Mouse (Mus musculus) lung, embryonic 15.5 days (tissue): ENCODE data around the gene Zfp276. TPM values are rescaled to one million over a fixed set of nuclear protein-coding genes. Genes with fewer than 3 reads are reported as not detected.
A peak's percentile ranks its signal among the peaks of the same experiment; 100 is the strongest.
"Not testable (repeated sequence)": the region's sequence is repeated elsewhere in the genome, so short reads cannot be mapped to it uniquely, and the experiment has no call there.

Source experiments
- ATAC-seq: fragments of 200-750 bp; cut with Nextera tagmentation; 2 replicates; pipeline ENCODE4 v1.8.0; 2017; ENCODE audit warnings: moderate number of reproducible peaks, borderline replicate concordance; ENCODE audit not compliant: low FRiP score, low TSS enrichment; ENCODE audit errors: extremely low read depth
- H3K27ac ChIP-seq: fragments of 300-500 bp; sonication (generic); 2 replicates; pipeline ENCODE4 v1.5.1; 2015; ENCODE audit warnings: moderate library complexity, mild to moderate bottlenecking, inconsistent platforms
- H3K27me3 ChIP-seq: fragments of 300-500 bp; sonication (generic); 2 replicates; pipeline ENCODE4 v1.6.1; 2015; ENCODE audit warnings: inconsistent platforms
- H3K36me3 ChIP-seq: fragments of 300-500 bp; sonication (generic); 2 replicates; pipeline ENCODE4 v1.6.1; 2015; ENCODE audit warnings: inconsistent platforms
- H3K4me1 ChIP-seq: fragments of 300-500 bp; sonication (generic); 2 replicates; pipeline ENCODE4 v1.6.1; 2015; ENCODE audit warnings: inconsistent platforms
- H3K4me2 ChIP-seq: fragments of 300-500 bp; sonication (generic); 2 replicates; pipeline ENCODE4 v1.6.1; 2015; ENCODE audit warnings: inconsistent platforms, mild to moderate bottlenecking, moderate library complexity
- H3K4me3 ChIP-seq: fragments of 300-500 bp; sonication (generic); 2 replicates; pipeline ENCODE4 v1.5.1; 2015; ENCODE audit warnings: mild to moderate bottlenecking, inconsistent platforms
- H3K9ac ChIP-seq: fragments of 300-500 bp; sonication (generic); 2 replicates; pipeline ENCODE4 v1.6.1; 2015; ENCODE audit warnings: inconsistent platforms
- H3K9me3 ChIP-seq: fragments of 300-500 bp; sonication (generic); 2 replicates; pipeline ENCODE4 v1.6.1; 2016; ENCODE audit warnings: inconsistent platforms
- WGBS: fragments of 180-500 bp; shearing (Covaris S2); methylation state at CpG from one replicate; pipeline ENCODE4 v1.1.7; 2015; 5-methylcytosine and 5-hydroxymethylcytosine counted together
- polyA plus RNA-seq: library from polyadenylated mRNA; unstranded; fragments of >200 nt; fragmentation: Nextera tagmentation; extraction: Ambion mirVana; gene quantifications from 2 replicates; pipeline ENCODE4 v1.2.1, GENCODE M21; 2015

The Zfp276 gene
- polyA plus RNA-seq, 1 experiment from 2014 or later = 21.6 TPM

DNA sequence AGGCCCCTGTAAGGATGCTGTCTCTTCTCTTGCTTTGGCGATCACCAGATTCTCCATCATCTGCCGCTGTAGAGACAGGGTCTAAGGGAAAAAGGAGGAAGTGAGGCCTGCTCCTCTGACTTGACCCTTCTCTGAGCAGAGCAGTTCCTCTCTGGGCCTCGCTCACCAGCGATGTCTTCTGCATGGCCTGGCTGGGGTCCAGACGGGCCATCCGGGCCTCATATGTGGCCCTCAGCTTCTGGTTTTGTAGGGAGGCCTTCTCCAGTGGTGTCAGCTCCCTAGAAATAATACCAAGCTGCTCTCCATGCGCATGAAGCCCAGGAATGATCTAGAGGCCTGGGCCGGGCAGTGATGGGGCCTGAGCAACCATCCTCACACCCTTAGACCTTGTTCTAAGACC is 5.4 kb upstream of the Zfp276 start:
- ATAC-seq = no peak
- no peaks in the 10 kb centered on the region for H3K9me3 ChIP-seq
- no peak overlapping the region for H3K27ac ChIP-seq
- 84% methylated on average over 8 of the region's 8 CpGs for WGBS
- H3K4me3 ChIP-seq = no peak overlapping the region
- no peak overlapping the region for H3K4me2 ChIP-seq
- no peaks in the 10 kb centered on the region for H3K27me3 ChIP-seq
- peaks cover 66% of the 10 kb centered on the region for H3K36me3 ChIP-seq
- H3K9ac ChIP-seq = no peak overlapping the region
- H3K4me1 ChIP-seq = peaks cover 9% of the 10 kb centered on the region

DNA sequence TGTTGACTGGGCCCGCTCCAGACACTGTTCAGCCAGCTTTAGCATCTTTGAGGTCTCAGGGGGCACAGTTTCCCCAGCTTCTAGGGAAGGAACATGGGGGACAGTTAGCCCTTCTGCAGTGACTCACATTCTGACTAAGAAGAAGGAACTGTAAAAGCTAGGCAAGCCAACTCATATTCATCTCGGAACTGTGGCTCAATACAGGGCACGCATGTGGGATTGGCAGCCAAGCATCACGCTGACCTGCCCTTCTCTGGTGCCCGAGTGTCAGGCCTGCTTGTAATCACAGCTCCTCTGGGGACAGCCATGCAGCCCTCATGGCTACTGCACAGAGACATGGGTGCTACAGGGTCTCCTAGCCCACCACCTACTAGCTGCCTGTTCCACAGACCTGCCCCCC is 3.1 kb upstream of the Zfp276 start:
- H3K4me1 ChIP-seq = peaks cover 20% of the 10 kb centered on the region
- no peak overlapping the region for H3K9ac ChIP-seq
- H3K4me2 ChIP-seq = no peak overlapping the region
- H3K27ac ChIP-seq = no peak overlapping the region
- WGBS = 91% methylated on average over 5 of the region's 5 CpGs
- H3K9me3 ChIP-seq = no peaks in the 10 kb centered on the region
- H3K36me3 ChIP-seq = peaks cover 52% of the 10 kb centered on the region
- ATAC-seq = no peak
- no peaks in the 10 kb centered on the region for H3K27me3 ChIP-seq
- no peak overlapping the region for H3K4me3 ChIP-seq

DNA sequence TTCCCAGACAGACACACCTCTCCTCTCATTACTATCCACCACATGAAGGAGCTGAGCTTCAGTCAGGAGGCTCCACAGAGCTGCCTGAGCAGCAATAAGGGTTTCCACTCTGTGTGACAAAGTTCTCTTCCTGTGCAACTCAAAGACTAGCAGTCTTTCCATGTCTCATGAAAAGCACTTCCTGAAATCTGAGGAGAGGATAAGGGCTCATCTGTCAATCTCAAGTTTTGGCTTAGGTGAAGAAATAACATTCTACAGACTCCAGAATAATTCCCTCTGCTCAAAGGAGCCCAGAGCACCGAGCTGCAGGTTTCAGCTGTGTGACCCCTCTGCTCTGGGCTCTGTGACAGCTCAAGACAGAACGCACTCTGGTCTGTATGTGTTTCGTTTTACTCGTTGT is 1.1 kb upstream of the Zfp276 start:
- peak overlapping the region; percentile 92 for H3K4me2 ChIP-seq
- H3K4me3 ChIP-seq = peak overlapping the region; percentile 90
- H3K27ac ChIP-seq = no peak overlapping the region
- 41% methylated on average over 4 of the region's 4 CpGs for WGBS
- H3K36me3 ChIP-seq = peaks cover 51% of the 10 kb centered on the region
- H3K4me1 ChIP-seq = peaks cover 20% of the 10 kb centered on the region
- no peaks in the 10 kb centered on the region for H3K9me3 ChIP-seq
- no peaks in the 10 kb centered on the region for H3K27me3 ChIP-seq
- ATAC-seq = no peak
- H3K9ac ChIP-seq = peak overlapping the region; percentile 97; the same call in 1 of the 2 replicates

DNA sequence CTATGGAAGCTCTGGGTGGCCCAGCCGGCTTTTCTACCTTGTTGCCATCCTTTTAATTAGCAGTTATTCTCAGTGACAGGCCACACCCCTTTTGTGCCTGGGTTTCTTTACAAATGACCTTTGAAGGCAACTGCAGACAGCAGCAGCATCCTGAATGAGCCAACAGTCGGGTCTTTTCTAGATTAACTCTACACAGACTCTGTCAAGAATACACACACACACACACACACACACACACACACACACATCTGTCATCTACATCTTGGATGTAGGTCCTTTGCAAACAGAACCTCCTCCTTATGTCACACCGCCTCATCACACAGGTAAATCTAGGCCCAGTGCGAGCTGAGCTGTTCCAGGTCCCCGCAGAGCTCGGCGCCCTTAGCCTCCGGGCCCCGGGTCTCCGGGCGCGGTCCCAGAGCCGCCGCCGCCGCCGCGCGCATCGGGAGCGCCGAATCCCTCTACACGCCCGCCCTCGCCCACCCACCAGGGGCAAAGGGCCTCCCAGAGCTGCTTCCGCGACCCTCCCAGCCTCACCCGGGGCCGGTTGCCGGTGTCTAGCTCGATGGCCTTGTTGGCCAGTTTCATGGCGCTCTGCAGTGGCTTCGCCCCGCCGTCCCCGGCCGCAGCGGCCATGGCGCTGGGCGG is 420 bp upstream of the Zfp276 start:
- peak overlapping the region; percentile 97 for H3K9ac ChIP-seq
- H3K4me1 ChIP-seq = peaks cover 20% of the 10 kb centered on the region
- no peaks in the 10 kb centered on the region for H3K27me3 ChIP-seq
- H3K9me3 ChIP-seq = no peaks in the 10 kb centered on the region
- ATAC-seq = no peak; the same call in 1 of the 2 replicates
- peak overlapping the region; percentile 90 for H3K4me3 ChIP-seq
- WGBS = under 1% methylated on average over 40 of the region's 40 CpGs
- peak overlapping the region; percentile 69 for H3K27ac ChIP-seq
- peaks cover 51% of the 10 kb centered on the region for H3K36me3 ChIP-seq
- peak overlapping the region; percentile 92 for H3K4me2 ChIP-seq

DNA sequence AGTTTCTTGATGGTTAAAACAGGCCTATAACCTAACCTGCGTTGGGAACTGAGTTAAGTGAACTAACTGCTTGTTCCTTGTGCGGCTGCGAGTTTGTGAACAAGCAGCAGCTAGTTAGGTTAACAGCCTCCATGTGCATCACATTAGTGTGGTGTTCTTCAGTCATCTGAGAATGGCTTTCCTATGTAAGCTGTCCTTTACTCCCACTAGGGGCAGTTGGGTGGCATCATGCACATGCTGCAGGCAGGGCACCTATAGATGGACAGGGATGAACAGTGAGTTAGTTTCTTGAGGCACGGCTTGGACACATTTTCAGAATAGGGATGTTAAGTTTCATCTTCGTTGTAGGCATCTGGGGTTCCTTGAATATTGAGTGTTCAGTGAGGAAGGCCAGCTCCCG is 1.2 kb downstream of the Zfp276 start:
- no peak for ATAC-seq
- H3K4me1 ChIP-seq = peaks cover 20% of the 10 kb centered on the region
- WGBS = 69% methylated on average over 6 of the region's 6 CpGs
- H3K4me2 ChIP-seq = peak overlapping the region; percentile 92
- peak overlapping the region; percentile 97 for H3K9ac ChIP-seq
- H3K36me3 ChIP-seq = peaks cover 52% of the 10 kb centered on the region
- peak overlapping the region; percentile 90 for H3K4me3 ChIP-seq
- H3K27me3 ChIP-seq = no peaks in the 10 kb centered on the region
- no peaks in the 10 kb centered on the region for H3K9me3 ChIP-seq
- H3K27ac ChIP-seq = no peak overlapping the region

DNA sequence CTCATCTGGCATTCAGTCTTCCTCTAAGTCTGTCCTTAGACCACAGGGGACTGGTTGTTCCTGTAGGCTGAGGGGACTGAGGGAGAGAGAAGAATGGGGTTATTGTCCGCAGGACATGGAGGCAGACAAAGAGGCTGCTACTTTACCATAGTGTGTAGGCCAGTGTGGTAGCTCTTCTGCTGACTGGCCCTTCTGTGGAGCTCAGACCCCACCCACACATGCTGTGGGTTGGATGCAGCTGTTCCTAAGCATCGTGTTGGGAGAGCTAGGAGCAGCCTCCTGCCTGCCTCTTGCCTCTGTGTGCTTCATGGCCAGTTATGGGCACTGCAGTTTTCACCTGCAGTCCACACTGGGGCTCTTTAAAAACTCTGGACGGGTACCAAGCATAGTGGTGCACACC is 3.1 kb downstream of the Zfp276 start:
- WGBS = 85% methylated on average over 3 of the region's 3 CpGs
- peaks cover 54% of the 10 kb centered on the region for H3K36me3 ChIP-seq
- ATAC-seq = no peak

DNA sequence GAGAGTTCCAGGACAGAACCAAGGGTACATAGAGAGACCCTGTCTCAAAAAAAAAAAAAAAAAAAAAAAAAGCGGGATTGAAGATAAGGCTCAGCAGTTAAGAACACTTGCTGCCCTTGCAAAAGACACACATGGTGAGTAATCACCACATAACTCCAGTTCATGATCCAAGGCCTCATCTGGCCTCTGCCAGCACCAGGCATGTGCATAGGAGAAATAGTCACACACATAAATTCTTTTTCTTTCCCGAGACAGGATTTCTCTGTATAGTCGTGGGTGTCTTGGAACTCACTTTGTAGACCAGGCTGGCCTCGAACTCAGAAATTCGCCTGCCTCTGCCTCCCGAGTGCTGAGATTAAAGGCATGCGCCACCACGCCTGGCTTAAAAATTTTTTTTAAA is 3.6 kb downstream of the Zfp276 start:
- not testable (repeated sequence) for H3K4me2 ChIP-seq, ATAC-seq, H3K27me3 ChIP-seq, H3K9ac ChIP-seq, H3K4me3 ChIP-seq, H3K27ac ChIP-seq, H3K9me3 ChIP-seq
- H3K36me3 ChIP-seq = peaks cover 56% of the 10 kb centered on the region
- peaks cover 19% of the 10 kb centered on the region for H3K4me1 ChIP-seq
- 89% methylated on average over 8 of the region's 8 CpGs for WGBS

More for the DNA sequence above, 3.1 kb downstream of the Zfp276 start:
- no peak overlapping the region for H3K4me3 ChIP-seq
- H3K27ac ChIP-seq = no peak overlapping the region
- no peaks in the 10 kb centered on the region for H3K9me3 ChIP-seq
- no peak overlapping the region for H3K9ac ChIP-seq
- H3K4me1 ChIP-seq = peaks cover 20% of the 10 kb centered on the region
- no peaks in the 10 kb centered on the region for H3K27me3 ChIP-seq
- no peak overlapping the region for H3K4me2 ChIP-seq

DNA sequence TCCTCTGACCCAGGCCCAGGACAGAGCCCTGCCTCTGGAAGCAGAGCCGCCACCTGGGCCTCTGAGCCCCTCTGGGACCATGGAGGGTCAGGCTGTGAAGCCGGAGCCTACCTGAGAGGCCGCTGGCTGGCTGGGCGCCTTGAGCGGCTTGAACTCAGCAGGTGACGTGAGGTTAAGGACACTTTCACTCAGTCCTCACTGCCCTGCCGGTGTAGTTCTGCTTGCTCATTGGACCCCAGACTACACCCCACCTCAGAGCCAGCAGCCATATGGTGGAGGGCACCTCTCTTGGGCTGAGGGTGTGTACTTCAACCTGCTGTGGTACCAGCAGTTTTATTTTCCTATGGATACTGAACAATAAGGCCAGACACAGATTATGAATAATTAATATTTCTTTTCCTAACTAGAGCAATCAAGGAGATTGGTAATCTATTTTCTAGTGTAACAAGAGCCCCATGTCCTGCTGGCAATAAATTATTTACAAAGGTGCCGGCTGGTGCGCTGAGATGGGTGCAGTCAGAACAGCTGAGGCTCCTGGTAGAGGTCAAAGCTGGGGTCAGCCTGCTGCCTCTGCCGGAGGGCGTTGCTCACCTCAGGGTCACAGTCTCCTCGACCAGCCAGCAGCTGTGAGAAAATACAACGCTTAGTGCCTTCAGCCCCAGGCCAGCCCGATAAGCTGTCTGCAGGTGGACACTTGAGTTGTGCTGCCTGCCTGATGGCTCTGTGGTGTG is 14.1 kb downstream of the Zfp276 start:
- no peak for ATAC-seq
- H3K4me2 ChIP-seq = no peak overlapping the region
- H3K27me3 ChIP-seq = no peaks in the 10 kb centered on the region
- WGBS = 70% methylated on average over 14 of the region's 14 CpGs
- H3K9me3 ChIP-seq = no peaks in the 10 kb centered on the region
- H3K27ac ChIP-seq = no peak overlapping the region
- no peaks in the 10 kb centered on the region for H3K4me1 ChIP-seq
- no peak overlapping the region for H3K9ac ChIP-seq
- H3K4me3 ChIP-seq = no peak overlapping the region
- H3K36me3 ChIP-seq = peaks cover 61% of the 10 kb centered on the region

DNA sequence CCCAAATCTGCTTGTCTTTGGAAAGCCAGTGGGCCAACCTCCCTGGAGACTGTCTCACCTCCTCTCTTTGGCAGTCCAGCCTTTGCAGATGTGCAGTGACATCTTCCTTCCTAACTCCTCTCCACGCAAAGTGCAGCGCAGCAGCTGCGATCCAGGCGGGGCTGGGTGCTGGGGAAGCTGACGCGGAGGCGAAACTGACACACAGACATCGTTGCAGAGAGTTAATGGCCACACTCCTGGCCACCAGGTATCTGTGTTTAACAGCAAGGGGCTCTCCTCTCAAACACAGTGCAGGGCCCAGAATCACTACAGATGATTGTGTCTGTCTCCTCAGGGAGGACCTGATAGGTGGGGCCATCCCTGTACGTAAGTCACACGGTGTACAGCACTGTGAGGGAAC is 17.2 kb downstream of the Zfp276 start:
- 89% methylated on average over 10 of the region's 10 CpGs for WGBS
- Histone ChIP-seq H3K4me1 (no peaks in the 10 kb centered on the region), H3K9ac (no peak overlapping the region), H3K4me2 (no peak overlapping the region), H3K27me3 (no peaks in the 10 kb centered on the region), H3K9me3 (no peaks in the 10 kb centered on the region), H3K27ac (no peak overlapping the region), H3K4me3 (no peak overlapping the region), H3K36me3 (peaks cover 44% of the 10 kb centered on the region)
- no peak for ATAC-seq

DNA sequence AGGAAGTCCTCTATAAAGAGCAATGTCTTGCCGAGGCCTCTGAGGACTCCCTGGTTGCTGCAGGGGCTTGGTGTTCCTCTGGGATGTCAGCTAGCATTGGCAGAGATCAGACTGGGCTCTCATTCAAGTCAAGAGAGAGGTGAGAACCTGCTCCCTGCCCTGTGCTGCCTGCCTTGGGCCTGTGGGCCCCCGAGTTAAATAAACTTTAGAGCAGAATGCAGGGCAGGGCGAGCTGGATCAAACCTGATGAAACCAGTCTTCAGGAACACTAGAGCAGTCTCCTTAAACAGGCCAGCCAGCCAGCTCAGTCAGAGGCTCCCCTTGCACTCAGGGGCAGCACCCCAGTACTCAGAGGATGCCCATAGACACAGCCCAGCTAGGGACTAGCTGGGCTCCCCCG is 17.9 kb downstream of the Zfp276 start:
- H3K36me3 ChIP-seq = peaks cover 36% of the 10 kb centered on the region
- H3K27ac ChIP-seq = no peak overlapping the region
- H3K27me3 ChIP-seq = no peaks in the 10 kb centered on the region
- no peaks in the 10 kb centered on the region for H3K9me3 ChIP-seq
- no peak overlapping the region for H3K4me3 ChIP-seq
- H3K4me1 ChIP-seq = no peaks in the 10 kb centered on the region
- WGBS = 51% methylated on average over 4 of the region's 4 CpGs
- no peak overlapping the region for H3K9ac ChIP-seq
- H3K4me2 ChIP-seq = no peak overlapping the region
- ATAC-seq = no peak

DNA sequence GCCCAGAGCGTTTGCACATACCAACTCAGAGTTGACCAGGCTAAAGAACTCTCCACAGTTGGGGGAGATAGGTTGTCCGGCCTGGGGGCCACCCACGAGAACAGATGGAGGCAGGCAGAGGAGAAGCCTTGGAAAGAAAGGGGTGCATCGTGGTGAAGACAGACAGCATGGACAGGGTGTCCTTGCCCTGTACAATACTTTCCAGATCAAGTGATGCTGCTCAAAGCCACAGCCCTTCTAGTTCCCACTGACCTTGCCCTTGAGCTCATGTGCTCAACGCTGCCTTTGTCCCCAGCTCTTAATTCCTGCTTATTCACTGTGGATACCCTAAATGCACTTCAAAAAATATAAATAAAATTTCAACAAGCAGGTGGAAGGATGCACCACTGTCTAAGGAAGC is 20.5 kb downstream of the Zfp276 start:
- Histone ChIP-seq H3K4me3 (no peak overlapping the region), H3K9ac (no peak overlapping the region), H3K4me1 (no peaks in the 10 kb centered on the region), H3K4me2 (no peak overlapping the region), H3K9me3 (no peaks in the 10 kb centered on the region), H3K27ac (no peak overlapping the region), H3K36me3 (peaks cover 13% of the 10 kb centered on the region), H3K27me3 (no peaks in the 10 kb centered on the region)
- no peak for ATAC-seq
- WGBS = 78% methylated on average over 5 of the region's 5 CpGs

DNA sequence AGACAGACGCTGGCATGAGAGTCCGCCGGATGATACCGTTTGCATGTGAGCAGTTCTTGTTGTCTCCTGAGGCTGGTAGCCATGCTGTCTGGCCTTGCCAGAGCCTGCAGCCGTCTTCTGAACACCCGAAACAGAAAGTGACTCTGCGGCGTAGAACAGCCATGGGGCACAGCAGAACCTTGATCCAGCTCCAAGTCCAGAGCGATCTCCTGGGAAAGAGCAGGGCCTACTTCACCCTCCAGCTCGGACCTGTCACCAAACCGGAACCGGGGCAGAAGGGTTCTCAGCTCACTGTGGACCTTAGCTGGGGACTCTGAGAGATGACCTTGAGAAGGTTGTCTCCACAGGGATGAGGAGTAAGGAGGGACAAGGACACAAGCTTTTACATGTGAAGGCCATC is 21.1 kb downstream of the Zfp276 start:
- Histone ChIP-seq H3K27me3 (no peaks in the 10 kb centered on the region), H3K4me3 (no peak overlapping the region), H3K4me1 (no peaks in the 10 kb centered on the region), H3K4me2 (no peak overlapping the region), H3K9ac (no peak overlapping the region), H3K9me3 (no peaks in the 10 kb centered on the region), H3K36me3 (peaks cover 11% of the 10 kb centered on the region), H3K27ac (no peak overlapping the region)
- 94% methylated on average over 12 of the region's 12 CpGs for WGBS
- no peak for ATAC-seq
